Mouse (Mus musculus) intestine, embryonic 14.5 days (tissue): ENCODE results near the gene Phtf2. TPM values are rescaled to one million over a fixed set of nuclear protein-coding genes. Genes with fewer than 3 reads are reported as not detected.

Experiments used
- ATAC-seq: fragments of 200-750 bp; cut with Nextera tagmentation; replicated peaks from 2 replicates; pipeline ENCODE4 v1.8.0; 2017; ENCODE audit warnings: low read depth, moderate number of reproducible peaks, moderate TSS enrichment, moderate library complexity; ENCODE audit not compliant: low FRiP score, low TSS enrichment
- DNase-seq: peaks from one replicate; pipeline ENCODE4 v3.0.0-alpha.2; 2018; ENCODE audit warnings: low spot score
- H3K27ac ChIP-seq: fragments of 300-500 bp; sonication (generic); 2 replicates; pipeline ENCODE4 v1.5.1; 2014; ENCODE audit warnings: low read depth, mild to moderate bottlenecking, control low read depth
- H3K27me3 ChIP-seq: fragments of 300-500 bp; sonication (generic); replicated peaks from 2 replicates; pipeline ENCODE4 v1.6.1; 2014; ENCODE audit warnings: low read length, control low read depth; ENCODE audit not compliant: control insufficient read depth, insufficient read depth
- H3K36me3 ChIP-seq: fragments of 300-500 bp; sonication (generic); 2 replicates; pipeline ENCODE4 v1.6.1; 2014; ENCODE audit warnings: low read length, control low read depth; ENCODE audit not compliant: control insufficient read depth, insufficient read depth
- H3K4me1 ChIP-seq: fragments of 300-500 bp; sonication (generic); replicated peaks from 2 replicates; pipeline ENCODE4 v1.6.1; 2014; ENCODE audit warnings: low read length, control low read depth, mixed read lengths; ENCODE audit not compliant: control insufficient read depth, insufficient read depth
- H3K4me2 ChIP-seq: fragments of 300-500 bp; sonication (generic); 2 replicates; pipeline ENCODE4 v1.6.1; 2014; ENCODE audit warnings: low read length
- H3K4me3 ChIP-seq: fragments of 300-500 bp; sonication (generic); 2 replicates; pipeline ENCODE4 v1.5.1; 2014; ENCODE audit warnings: low read depth, low read length, control low read depth, mixed read lengths
- H3K9ac ChIP-seq: fragments of 300-500 bp; sonication (generic); 2 replicates; pipeline ENCODE4 v1.6.1; 2014; ENCODE audit warnings: mild to moderate bottlenecking, low read length
- H3K9me3 ChIP-seq: fragments of 300-500 bp; sonication (generic); 2 replicates; pipeline ENCODE4 v1.6.1; 2016; ENCODE audit warnings: low read length, control low read depth; ENCODE audit not compliant: control insufficient read depth
- WGBS: fragments of 180-500 bp; shearing (Covaris S2); extraction: QIAGEN DNeasy Blood & Tissue Kit; methylation state at CpG from one replicate; pipeline ENCODE4 v1.1.7; 2014; 5-methylcytosine and 5-hydroxymethylcytosine counted together
- polyA plus RNA-seq: library from polyadenylated mRNA; unstranded; fragments of >200 nt; fragmentation: Nextera tagmentation; extraction: Ambion mirVana; gene quantifications from 2 replicates; pipeline ENCODE4 v1.2.1, GENCODE M21; 2014

Phtf2 gene
- polyA plus RNA-seq, 1 experiment from 2014 or later, result 11.4 TPM

DNA sequence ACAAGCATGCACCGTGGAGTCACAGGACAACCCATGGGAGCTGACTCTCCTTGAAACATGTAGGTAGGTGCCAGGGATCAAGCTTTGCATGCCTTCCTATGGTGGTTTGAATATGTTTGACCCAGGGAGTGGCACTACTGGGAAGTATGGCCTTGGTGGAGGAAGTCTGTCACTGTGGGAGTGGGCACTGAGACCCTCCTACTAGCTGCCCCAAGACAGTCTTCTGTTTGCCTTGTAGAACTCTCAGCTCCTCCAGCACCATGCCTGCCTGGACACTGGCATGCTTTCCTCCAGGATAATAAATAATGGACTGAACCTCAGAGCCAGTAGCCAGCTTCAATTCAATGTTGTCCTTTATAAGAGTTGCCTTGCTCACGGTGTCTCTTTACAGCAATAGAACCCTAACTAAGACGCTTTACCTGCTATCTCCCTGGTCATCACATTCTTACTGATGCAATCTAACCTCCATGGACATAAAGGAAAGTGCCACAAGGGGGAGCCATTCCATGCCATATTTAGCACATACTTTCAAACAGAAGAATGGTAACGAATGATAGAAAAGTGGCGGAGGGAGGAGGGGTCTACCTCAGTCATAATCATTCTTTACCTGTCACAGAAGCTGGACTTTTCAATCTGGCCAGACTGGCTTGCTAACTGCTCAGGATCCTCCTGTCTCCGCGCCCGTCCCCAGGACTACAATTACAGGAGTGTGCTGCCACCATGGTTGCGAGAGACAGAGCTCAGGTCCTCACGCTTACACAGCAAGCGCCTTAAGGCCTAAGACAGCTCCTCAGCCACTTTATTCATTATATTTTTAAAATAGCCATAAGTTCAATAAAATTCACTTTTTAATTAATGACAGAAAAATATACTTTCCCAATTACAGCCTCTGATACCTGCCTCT is 31.7 kb upstream of the Phtf2 start:
- DNase-seq (peak; percentile 73), ATAC-seq (no peak)
- Histone ChIP-seq H3K4me2 (no peak overlapping the region), H3K27ac (no peak overlapping the region), H3K36me3 (no peaks in the 10 kb centered on the region), H3K4me3 (no peak overlapping the region), H3K27me3 (no peaks in the 10 kb centered on the region), H3K9ac (no peak overlapping the region), H3K4me1 (no peaks in the 10 kb centered on the region), H3K9me3 (no peaks in the 10 kb centered on the region)
- WGBS, result 78% methylated on average over 11 of the region's 11 CpGs

DNA sequence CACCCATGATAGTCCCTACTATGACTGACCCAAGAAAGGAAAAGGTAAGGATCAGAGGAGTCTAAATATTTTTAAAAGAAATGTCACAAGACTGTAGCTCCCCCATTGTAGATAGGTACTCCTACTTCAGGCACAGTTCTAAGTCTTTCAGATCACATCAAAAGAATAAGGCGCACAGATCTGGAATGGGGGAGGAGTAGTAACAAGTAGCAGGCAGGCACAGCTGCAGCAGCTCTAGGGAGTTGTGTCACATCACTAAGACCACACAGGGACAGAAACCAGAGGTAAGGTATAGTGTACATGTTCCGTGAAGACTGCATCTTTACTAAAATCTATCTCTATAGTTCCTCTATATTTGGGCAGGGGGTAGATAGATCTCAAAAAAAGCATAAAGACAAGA is 29.8 kb upstream of the Phtf2 start:
- 77% methylated on average over 2 of the region's 2 CpGs for WGBS

DNA sequence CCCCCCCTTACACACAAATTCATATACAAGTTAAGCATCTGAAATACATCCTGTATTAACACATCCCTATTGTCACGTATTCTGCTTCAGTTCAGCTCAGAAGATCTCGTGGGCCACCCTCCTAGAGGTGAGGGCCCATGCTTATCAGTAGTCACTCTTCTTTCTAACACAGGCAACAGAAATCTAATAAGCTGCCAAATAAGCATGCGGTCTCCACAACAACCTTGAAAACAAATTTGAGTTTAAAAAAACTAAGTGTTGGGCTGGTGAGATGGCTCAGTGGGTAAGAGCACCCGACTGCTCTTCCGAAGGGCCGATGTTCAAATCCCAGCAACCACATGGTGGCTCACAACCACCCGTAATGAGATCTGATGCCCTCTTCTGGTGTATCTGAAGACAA is 24.3 kb upstream of the Phtf2 start:
- DNase-seq, result no peak
- peaks cover 29% of the 10 kb centered on the region for H3K36me3 ChIP-seq
- no peaks in the 10 kb centered on the region for H3K4me1 ChIP-seq
- H3K27me3 ChIP-seq, result no peaks in the 10 kb centered on the region
- no peaks in the 10 kb centered on the region for H3K9me3 ChIP-seq
- no peak overlapping the region for H3K4me2 ChIP-seq
- no peak for ATAC-seq
- H3K27ac ChIP-seq, result no peak overlapping the region
- no peak overlapping the region for H3K4me3 ChIP-seq
- 97% methylated on average over 7 of the region's 7 CpGs for WGBS
- no peak overlapping the region for H3K9ac ChIP-seq

More for the DNA sequence above, 29.8 kb upstream of the Phtf2 start:
- DNase-seq (no peak), ATAC-seq (no peak)
- Histone ChIP-seq H3K36me3 (peaks cover 10% of the 10 kb centered on the region; the same call in 1 of the 2 replicates), H3K27ac (no peak overlapping the region), H3K4me3 (no peak overlapping the region), H3K4me1 (no peaks in the 10 kb centered on the region), H3K9me3 (no peaks in the 10 kb centered on the region), H3K9ac (no peak overlapping the region), H3K4me2 (no peak overlapping the region), H3K27me3 (no peaks in the 10 kb centered on the region)

DNA sequence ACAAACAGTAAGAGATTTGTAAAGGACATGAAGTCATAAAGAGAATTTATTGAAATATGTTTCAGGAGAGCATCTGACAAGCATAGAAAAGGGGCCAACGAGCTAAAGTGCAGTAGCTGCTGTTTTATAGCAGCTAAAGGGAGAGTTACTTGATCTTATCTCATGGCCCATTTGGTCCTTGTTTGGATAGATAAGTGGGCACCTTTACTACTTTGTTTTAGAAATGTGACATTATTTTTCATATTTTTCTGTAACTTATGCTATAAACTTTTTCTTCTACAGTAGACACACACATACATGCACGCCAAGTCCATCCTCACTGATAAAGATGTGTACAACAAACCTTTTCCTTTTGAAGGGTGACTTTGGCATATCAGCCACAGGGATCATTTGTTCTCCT is 23.5 kb upstream of the Phtf2 start:
- no peak for DNase-seq
- peaks cover 35% of the 10 kb centered on the region for H3K36me3 ChIP-seq
- 73% methylated on average over 2 of the region's 2 CpGs for WGBS
- ATAC-seq, result no peak
- H3K9me3 ChIP-seq, result no peaks in the 10 kb centered on the region
- H3K4me3 ChIP-seq, result no peak overlapping the region
- no peak overlapping the region for H3K9ac ChIP-seq
- H3K4me1 ChIP-seq, result no peaks in the 10 kb centered on the region
- H3K27ac ChIP-seq, result no peak overlapping the region
- H3K4me2 ChIP-seq, result no peak overlapping the region
- H3K27me3 ChIP-seq, result no peaks in the 10 kb centered on the region

DNA sequence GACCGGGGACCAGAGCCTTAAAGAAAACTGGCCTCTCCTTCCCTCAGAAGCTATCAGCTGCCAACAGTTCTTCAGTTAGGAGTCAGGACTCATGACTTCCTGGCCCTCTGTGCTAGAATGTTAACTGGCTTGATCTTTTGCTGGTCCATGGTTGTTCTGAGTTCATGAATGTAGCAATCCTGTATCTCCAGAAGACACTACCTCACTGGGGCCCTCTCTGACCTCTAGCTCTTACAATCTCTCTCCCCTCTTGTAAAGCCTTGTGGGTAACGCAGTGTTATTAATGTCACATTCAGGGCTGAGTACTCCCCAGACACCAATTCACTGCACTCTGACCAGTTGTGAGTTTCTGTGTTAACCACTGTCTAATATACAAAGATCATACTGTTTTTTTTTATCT is 22.7 kb upstream of the Phtf2 start:
- H3K27me3 ChIP-seq, result no peaks in the 10 kb centered on the region
- H3K9me3 ChIP-seq, result no peaks in the 10 kb centered on the region
- no peak overlapping the region for H3K9ac ChIP-seq
- H3K4me1 ChIP-seq, result no peaks in the 10 kb centered on the region
- no peak overlapping the region for H3K4me2 ChIP-seq
- DNase-seq, result no peak
- H3K27ac ChIP-seq, result no peak overlapping the region
- H3K36me3 ChIP-seq, result peaks cover 39% of the 10 kb centered on the region
- WGBS, result 83% methylated on average over 2 of the region's 2 CpGs
- no peak overlapping the region for H3K4me3 ChIP-seq
- no peak for ATAC-seq

DNA sequence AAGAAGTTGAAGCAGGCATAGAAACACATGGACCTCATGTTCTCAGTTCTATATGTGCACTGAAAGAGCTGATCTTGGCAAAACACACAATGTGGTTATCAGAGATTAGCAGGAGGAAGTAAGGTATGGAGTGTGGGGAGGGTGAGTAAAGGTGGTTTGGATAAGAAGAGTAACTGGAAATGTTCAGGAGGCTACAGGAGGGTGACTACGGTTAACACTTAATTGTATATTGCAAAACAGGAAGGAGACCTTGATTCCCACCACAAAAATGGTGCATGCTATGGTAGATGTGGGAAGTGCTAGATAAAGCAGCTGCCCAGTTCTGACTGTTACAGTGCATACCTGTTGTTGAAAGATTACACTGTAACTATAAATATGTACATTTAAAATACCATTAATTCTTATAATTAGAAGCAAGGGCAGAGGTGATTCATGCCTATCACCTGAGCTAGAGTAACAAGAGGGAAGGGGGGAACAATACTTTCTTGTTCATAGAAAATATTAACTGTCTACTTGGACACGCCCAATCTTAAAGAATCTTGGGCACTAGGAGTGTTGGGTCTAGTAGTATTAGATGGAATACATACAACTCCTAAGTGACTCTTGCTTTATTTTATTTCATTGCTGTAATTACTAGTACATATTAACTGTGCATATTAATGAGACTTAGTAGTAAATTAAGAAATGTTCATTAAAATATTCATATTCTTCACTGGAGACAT is 15.7 kb upstream of the Phtf2 start:
- Histone ChIP-seq H3K27ac (no peak overlapping the region), H3K36me3 (peaks cover 41% of the 10 kb centered on the region), H3K4me3 (no peak overlapping the region), H3K4me1 (no peaks in the 10 kb centered on the region), H3K9ac (no peak overlapping the region), H3K9me3 (no peaks in the 10 kb centered on the region), H3K4me2 (no peak overlapping the region), H3K27me3 (no peaks in the 10 kb centered on the region)
- ATAC-seq, result no peak
- no peak for DNase-seq
- 94% methylated on average over 2 of the region's 2 CpGs for WGBS

DNA sequence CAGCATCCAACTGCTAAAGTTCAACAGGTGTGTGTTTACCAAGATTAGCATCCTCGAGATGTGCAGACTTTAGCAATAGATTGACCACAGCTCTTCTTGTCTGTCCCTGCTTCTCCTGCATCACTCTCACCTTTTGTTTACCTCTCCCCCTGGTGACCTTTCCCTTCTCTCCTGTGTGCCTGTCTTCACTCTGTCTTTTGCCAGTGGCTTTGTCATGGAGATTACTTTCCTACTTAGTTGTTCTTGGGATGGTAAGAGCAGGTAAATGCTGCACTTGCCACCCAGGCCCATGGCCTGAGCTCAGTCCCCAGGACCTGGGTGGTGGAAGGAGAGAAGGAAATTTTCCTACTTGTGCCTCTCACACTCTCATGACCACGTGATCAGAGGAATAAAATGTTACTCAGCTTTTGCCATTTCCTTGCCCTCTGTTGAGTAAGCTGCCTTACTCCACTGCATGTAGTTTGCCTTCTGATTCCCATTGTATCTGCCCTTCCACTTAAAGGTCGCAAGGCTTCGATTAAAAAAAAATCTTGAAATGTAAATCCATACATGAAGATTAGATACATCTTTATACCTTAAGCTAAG is 2.2 kb upstream of the Phtf2 start:
- Histone ChIP-seq H3K27me3 (no peaks in the 10 kb centered on the region), H3K4me2 (no peak overlapping the region; the same call in none of the 2 replicates), H3K27ac (no peak overlapping the region), H3K9ac (no peak overlapping the region), H3K4me1 (peaks cover 14% of the 10 kb centered on the region; the same call in 1 of the 2 replicates), H3K9me3 (no peaks in the 10 kb centered on the region), H3K36me3 (peaks cover 14% of the 10 kb centered on the region; the same call in 1 of the 2 replicates), H3K4me3 (no peak overlapping the region)
- WGBS, result 71% methylated on average over 4 of the region's 4 CpGs
- DNase-seq (no peak), ATAC-seq (no peak)

DNA sequence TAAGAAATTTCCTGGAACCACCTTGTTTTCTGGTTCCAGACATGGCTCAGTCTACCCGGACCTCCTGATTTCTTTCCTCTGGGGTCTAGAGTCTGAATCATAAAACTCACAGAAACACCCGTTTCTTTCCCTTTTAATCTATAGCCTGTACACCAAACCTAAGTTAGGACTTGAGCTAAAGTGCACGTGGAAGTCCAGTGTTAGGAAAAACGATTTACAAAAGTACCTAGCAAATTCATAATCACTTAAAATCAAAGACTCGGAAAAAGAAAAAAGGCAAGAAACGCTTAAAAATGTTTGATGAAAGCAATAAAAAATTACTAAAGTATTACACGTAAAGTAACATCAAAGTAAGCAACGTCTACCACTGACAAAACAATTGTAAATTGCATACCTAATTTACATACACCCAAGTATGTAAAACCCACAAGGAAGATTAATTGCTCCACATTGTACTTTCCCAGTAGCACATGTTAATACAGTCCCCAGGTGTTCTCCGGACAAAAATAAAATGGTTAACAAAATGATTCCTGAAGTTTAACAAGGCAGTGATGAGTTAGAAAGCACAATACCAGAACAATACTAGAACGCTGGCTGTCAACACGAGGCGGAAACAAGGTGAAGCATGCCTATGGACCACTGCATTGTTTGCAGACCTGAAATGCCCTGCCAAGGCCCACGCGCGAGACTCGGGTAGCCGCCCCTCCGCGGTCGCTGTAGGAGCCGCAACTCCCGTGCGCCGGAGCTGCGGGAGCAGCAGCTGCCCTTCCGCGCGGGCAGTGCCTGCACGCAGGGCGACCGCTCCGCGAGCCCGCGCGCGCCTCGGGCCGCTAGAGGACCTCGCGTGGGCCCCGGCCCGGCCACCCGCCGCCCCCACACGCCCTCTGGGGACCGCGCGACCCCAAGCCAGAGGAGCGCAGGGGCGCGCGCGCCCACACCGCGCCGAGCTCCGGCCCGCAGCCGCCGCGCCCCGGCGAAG is 838 bp downstream of the Phtf2 start:
- peak overlapping the region; percentile 68 for H3K4me2 ChIP-seq
- H3K27me3 ChIP-seq, result no peaks in the 10 kb centered on the region
- peak; percentile 82 for DNase-seq
- 1% methylated on average over 55 of the region's 64 CpGs for WGBS
- no peaks in the 10 kb centered on the region for H3K9me3 ChIP-seq
- H3K4me3 ChIP-seq, result peak overlapping the region; percentile 57
- H3K27ac ChIP-seq, result peak overlapping the region; percentile 91
- peaks cover 14% of the 10 kb centered on the region; the same call in 1 of the 2 replicates for H3K4me1 ChIP-seq
- H3K9ac ChIP-seq, result peak overlapping the region; percentile 72
- H3K36me3 ChIP-seq, result 0 out of 2 replicates have a peak, but pooled peaks cover under 1% of the 10 kb centered on the region
- ATAC-seq, result peak; percentile 51
